Mouse (Mus musculus) brain, embryonic 14.5 days (tissue): ENCODE data around the gene Dhrs13.

ENCODE experiments used
- CTCF ChIP-seq: fragments of 200-500 bp; IDR thresholded peaks from 2 replicates; pipeline ENCODE4 v1.5.1; 2012; ENCODE audit warnings: inconsistent platforms, mild to moderate bottlenecking, moderate library complexity, borderline replicate concordance; ENCODE audit not compliant: insufficient read depth, insufficient read length; ENCODE audit errors: extremely low read depth
- POLR2A ChIP-seq: fragments of 200-500 bp; IDR thresholded peaks from 2 replicates; pipeline ENCODE4 v1.6.1; 2012; ENCODE audit warnings: mild to moderate bottlenecking, inconsistent platforms, borderline replicate concordance; ENCODE audit not compliant: poor library complexity, insufficient read depth, insufficient read length, severe bottlenecking; ENCODE audit errors: extremely low read depth

GRCm38 (mm10) chr11:78069646-78070045 lies 37.6 kb downstream of the Dhrs13 start:
- no peak for TF ChIP-seq POLR2A
- TF ChIP-seq CTCF: no peak
